Mouse (Mus musculus): ENCODE measurements around the gene Ccdc89.

Ccdc89 gene

DNA sequence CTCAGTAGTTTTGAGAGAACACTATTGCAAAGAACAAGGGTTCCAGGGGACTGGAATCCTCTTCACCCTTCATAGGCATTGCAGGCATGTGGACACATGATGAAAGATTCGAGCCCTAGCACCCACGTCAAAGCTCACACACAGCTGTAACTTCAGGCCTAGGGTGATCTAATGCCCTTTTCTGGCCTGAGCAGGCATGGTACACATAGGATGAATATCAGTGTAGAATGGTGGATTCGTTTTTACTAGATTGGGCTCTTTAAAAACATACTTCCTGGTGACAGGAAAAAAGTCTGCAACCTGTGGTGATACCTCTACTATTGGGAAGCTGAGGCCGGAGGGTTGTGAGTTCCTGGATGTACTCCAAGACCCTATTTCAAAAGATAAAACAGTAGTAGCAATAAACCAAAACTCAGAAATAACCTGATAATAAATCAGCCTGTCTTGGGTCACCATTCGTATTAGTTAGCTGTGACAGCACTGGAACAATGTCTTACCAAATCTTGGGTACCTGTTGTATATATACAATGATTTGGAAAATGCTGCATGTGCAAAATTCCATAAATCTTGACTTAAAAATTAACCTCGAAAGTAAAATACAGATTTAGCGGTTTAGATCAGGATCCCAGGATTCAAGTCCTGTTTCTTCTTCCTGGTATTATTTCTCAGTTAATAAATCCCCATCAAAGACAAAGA is 29.9 kb downstream of the Ccdc89 start:
- no peak for TF ChIP-seq GATA4 (IDR thresholded peaks at IDR 0.05; ENCODE audit: insufficient replicate concordance, low read length)

DNA sequence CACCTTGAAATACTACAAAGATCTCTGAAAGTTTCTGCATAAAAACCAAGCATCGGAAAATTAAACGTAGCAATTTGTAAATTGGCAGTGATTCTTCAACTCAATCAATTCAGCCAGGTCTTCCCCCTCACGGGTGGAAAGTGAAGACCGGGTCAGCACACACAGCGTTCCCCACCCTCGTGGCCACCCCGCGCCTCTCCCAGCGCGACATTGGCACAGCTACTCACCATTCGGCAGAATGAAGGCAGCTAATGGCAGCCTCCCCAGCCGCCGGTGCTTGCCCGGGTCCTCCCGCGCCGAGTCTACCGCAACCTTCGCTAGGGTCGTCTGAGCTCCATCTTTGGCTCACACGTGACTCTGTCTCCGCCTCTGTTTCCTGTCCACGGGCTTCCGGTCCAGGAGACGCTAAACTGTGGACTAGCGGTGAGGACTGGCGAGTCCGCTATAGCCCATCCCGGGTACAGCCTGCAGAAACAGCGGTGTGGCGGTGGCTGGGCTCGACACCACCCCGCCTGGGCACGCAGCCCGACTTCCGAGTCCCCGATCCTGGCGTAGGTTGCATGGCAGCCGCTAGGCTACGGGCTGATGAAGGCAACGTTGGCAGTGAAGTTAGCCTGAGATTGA is 30.6 kb downstream of the Ccdc89 start, which contains the start of gene Tmem126a:
Gene Tmem126a (minus strand): TSS at position 385 of the 624 bp plus-strand sequence.
- peak; percentile 33; the same call in 1 of the 2 replicates for TF ChIP-seq GATA4 (IDR thresholded peaks at IDR 0.05; ENCODE audit: insufficient replicate concordance, low read length)

DNA sequence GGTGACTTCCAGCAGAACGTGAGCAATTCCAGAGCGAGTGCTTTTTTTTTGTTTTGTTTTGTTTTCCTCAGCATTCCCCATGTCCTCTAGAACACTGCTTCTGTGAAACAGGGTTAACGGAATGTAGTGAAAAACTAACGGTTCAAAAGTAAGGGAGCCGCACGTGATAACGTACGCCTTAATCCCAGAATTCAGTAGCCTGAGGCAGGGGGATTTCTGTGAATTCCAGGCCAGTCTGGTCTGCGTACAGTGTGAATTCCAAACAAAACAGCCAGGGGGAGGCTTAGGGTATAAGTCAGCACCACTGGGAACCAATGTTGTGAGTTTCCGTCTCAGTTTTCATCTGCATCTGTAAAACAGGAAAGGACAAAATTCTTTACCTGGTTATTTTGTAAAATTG is 31.1 kb downstream of the Ccdc89 start:
- no peak for TF ChIP-seq GATA4 (IDR thresholded peaks at IDR 0.05; ENCODE audit: insufficient replicate concordance, low read length)

DNA sequence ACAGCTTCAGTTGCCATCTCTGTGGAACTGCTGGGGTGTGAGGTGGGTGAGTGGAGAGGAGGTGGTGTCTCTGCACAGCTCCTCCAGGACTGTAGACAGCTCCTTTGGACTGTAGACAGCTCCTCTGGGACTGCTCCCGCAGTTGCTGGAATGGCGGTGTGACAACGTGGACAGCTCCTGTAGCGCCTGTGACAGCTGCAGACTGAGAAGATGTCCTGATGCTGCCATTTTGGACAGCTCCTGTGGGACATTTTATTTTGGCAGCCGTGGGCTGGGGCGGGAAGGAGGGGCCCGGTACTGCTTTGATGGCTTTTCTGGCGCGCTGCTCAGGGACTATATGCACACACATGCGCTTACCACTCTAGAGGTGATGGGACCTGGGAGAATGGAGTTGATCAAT is 34.0 kb downstream of the Ccdc89 start:
- no peak for TF ChIP-seq GATA4 (IDR thresholded peaks at IDR 0.05; ENCODE audit: insufficient replicate concordance, low read length)

DNA sequence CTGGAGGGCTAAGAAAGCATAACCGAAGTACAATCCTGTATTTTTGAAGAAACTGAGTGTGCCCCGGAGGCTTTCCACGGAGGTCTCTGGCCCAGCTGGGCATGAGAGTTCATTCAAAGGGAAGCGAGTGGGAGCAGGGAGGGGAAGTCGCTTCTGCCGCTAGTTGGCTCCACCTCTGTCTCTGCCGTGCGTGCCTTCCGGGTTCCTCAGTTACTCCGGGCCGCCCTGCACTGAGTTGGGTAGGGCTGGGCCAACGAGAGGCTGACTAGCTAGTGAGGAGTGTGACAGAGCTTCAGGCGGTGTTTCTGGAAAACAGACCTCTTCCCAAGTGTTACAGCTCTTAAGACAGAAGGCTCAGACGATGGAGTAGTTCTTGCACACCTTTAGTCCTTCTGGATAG is 34.6 kb downstream of the Ccdc89 start:
- no peak for TF ChIP-seq GATA4 (IDR thresholded peaks at IDR 0.05; ENCODE audit: insufficient replicate concordance, low read length)

DNA sequence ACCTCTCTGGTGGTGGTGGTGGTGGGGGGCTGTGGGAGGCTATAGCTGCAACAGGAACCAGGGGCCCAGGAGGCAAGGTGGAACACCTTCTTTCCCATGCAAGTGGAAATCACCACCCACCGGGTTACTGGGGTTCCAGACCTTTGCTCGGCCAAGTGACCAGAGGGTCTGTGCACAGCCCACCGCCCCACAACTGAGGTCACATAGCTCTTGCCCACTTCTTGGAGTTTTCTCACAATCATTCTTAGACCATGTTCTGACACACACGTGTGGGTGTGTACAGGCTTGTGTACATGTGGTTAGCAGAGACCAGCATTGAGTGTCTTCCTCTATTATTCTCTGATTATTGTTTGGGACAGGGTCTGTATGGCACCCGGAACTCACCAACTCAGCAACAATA is 35.1 kb downstream of the Ccdc89 start:
- TF ChIP-seq GATA4 (IDR thresholded peaks at IDR 0.05; ENCODE audit: insufficient replicate concordance, low read length), result no peak

DNA sequence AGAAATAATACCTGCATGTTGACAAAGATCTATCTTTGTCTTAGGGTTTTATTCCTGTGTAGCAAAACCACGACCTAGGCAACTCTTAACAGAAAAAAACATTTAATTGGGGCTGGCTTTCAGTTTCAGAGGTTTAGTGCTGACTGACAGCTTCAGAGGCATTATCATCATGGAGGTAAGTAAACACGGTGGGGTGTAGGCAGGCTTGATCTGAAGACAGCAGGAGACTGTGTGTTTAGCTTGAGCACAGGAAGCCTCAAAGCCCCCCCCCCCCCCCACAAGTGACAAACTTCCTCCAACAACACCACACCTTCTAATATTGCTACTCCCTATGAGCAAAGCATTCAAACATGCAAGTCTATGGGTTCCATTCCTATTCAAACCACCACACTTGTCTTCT is 47.1 kb downstream of the Ccdc89 start:
- no peak for TF ChIP-seq GATA4 (IDR thresholded peaks at IDR 0.05; ENCODE audit: insufficient replicate concordance, low read length)

DNA sequence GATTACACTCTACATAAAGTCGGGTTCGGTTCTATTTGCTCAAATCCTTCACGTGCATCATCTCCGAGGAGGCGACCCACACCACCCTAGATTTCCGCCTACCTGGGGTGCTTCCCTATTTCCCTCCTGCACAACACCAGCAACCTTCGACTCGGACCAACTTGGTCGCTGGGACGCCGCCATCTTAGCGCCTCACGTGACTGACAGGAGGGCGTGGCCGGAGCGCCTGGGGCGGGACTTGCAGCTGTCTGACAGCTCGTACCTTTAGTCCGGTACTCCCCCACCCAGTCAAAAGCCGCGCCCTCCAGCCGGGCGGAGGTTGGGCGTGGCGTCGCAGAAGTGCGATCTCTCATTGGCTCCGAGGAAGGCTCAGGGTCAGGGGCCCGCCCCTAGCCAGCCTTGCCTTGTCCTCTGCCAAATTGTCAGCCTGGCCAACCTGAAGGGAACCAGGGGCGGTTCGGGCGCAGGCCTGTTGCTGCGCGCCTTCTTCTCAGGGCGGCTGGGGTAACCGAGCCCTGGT is 49.5 kb downstream of the Ccdc89 start, which contains the start of gene Tmem126b:
Gene Tmem126b (minus strand): TSS at position 209 of the 520 bp plus-strand sequence.
- peak; percentile 6; the same call in 1 of the 2 replicates for TF ChIP-seq GATA4 (IDR thresholded peaks at IDR 0.05; ENCODE audit: insufficient replicate concordance, low read length)

DNA sequence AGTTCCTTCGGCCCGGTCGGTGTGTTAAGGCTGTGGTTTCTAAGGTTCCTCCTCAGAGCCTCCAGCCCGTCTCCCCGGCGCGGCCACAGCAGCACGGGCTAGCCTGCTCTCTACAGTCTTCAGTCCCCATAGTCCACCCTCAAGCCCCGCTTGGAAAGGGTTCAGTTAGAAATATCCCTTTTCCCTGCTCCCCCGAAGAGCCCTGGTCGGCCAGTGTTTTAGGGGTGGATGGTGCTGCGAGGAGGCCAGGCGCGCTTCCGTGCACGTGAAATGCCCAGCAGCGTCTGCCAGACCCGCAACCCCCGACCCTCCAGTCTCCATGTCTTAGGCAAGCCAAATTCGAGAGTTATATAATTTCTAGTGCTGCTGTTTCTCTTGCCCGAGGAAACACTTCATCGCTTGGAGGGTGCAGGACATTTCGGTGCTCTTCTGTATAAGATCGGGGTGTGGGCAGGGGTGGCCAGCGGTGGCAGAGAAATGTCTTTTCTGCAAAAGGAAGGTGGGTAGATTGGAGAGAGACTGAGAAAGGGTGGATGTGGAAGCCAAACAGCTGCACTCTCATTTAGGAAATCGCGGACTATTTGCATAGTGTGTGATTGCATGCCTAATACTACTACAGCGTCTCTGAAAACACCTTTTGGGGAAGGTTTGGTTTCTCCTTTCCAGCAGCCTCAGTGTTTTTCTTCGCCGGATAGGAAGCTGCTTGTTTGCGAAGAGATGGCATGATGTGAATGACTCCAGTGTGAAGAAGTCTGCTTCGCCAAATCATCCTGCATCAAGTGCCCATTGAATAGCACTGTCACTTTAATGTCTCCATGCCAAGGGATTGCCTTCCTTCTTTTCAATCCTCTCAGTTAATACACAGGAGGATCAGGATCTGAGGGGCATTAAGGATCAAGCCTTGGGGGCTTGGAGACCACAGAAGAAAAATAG is 50.2 kb downstream of the Ccdc89 start, which contains the start of gene Dlg2:
Gene Dlg2 (plus strand): TSS at position 360 of the 933 bp plus-strand sequence.
- TF ChIP-seq GATA4 (IDR thresholded peaks at IDR 0.05; ENCODE audit: insufficient replicate concordance, low read length), result no peak
